Mouse (Mus musculus) hindbrain, embryonic 11.5 days (tissue): ENCODE results near the gene Myo18a. TPM values are rescaled to one million over a fixed set of nuclear protein-coding genes. Genes with fewer than 3 reads are reported as not detected.

Experiments
- ATAC-seq: fragments of 200-750 bp; cut with Nextera tagmentation; 2 replicates; pipeline ENCODE4 v1.8.0; 2017; ENCODE audit warnings: mild to moderate bottlenecking, moderate TSS enrichment, moderate library complexity; ENCODE audit not compliant: low FRiP score
- DNase-seq: peaks from one replicate; pipeline ENCODE4 v3.0.0-alpha.2; 2015; ENCODE audit warnings: low spot score
- H3K27ac ChIP-seq: fragments of 300-500 bp; sonication (generic); 2 replicates; pipeline ENCODE4 v1.5.1; 2014; ENCODE audit warnings: mild to moderate bottlenecking, low read depth, low read length
- H3K27me3 ChIP-seq: fragments of 300-500 bp; sonication (generic); 2 replicates; pipeline ENCODE4 v1.6.1; 2014; ENCODE audit warnings: mild to moderate bottlenecking, low read length, moderate library complexity, mixed read lengths; ENCODE audit not compliant: control insufficient read depth, insufficient read depth
- H3K36me3 ChIP-seq: fragments of 300-500 bp; sonication (generic); 2 replicates; pipeline ENCODE4 v1.6.1; 2014; ENCODE audit warnings: mild to moderate bottlenecking, low read length, moderate library complexity, mixed read lengths; ENCODE audit not compliant: control insufficient read depth, insufficient read depth
- H3K4me1 ChIP-seq: fragments of 300-500 bp; sonication (generic); replicated peaks from 2 replicates; pipeline ENCODE4 v1.6.1; 2014; ENCODE audit warnings: low read length, mixed read lengths; ENCODE audit not compliant: control insufficient read depth, insufficient read depth
- H3K4me2 ChIP-seq: fragments of 300-500 bp; sonication (generic); replicated peaks from 2 replicates; pipeline ENCODE4 v1.6.1; 2014; ENCODE audit warnings: mild to moderate bottlenecking, low read depth, low read length
- H3K4me3 ChIP-seq: fragments of 300-500 bp; sonication (generic); 2 replicates; pipeline ENCODE4 v1.5.1; 2014; ENCODE audit warnings: low read depth, low read length
- H3K9ac ChIP-seq: fragments of 300-500 bp; sonication (generic); 2 replicates; pipeline ENCODE4 v1.6.1; 2014; ENCODE audit warnings: low read depth, low read length
- H3K9me3 ChIP-seq: fragments of 300-500 bp; sonication (generic); 2 replicates; pipeline ENCODE4 v1.6.1; 2016; ENCODE audit warnings: low read length; ENCODE audit not compliant: control insufficient read depth
- WGBS: fragments of 180-500 bp; shearing (Covaris S2); extraction: QIAGEN DNeasy Blood & Tissue Kit; methylation state at CpG from one replicate; pipeline ENCODE4 v1.1.7; 2014; 5-methylcytosine and 5-hydroxymethylcytosine counted together
- polyA plus RNA-seq: library from polyadenylated mRNA; unstranded; fragments of >200 nt; fragmentation: Nextera tagmentation; extraction: Ambion mirVana; gene quantifications from 2 replicates; pipeline ENCODE4 v1.2.1, GENCODE M21; 2014

The Myo18a gene
- polyA plus RNA-seq, 1 experiment from 2014 or later = 29.2 TPM

GRCm38 (mm10) chr11:77887373-77887960 lies 124.4 kb downstream of the Myo18a start:
- Histone ChIP-seq H3K9me3 (no peaks in the 10 kb centered on the region), H3K36me3 (no peaks in the 10 kb centered on the region), H3K4me2 (no peak overlapping the region; the same call in 1 of the 2 replicates), H3K4me3 (no peak overlapping the region), H3K27me3 (peaks cover 15% of the 10 kb centered on the region), H3K4me1 (peaks cover 17% of the 10 kb centered on the region), H3K27ac (peak overlapping the region; percentile 83), H3K9ac (no peak overlapping the region)
- peak; percentile 70 for DNase-seq
- peak; percentile 73 for ATAC-seq
- WGBS = 27% methylated on average over 17 of the region's 17 CpGs

- H3K4me3 ChIP-seq = no peak overlapping the region
- no peaks in the 10 kb centered on the region for H3K36me3 ChIP-seq
- no peaks in the 10 kb centered on the region for H3K9me3 ChIP-seq
- peaks cover 30% of the 10 kb centered on the region for H3K4me1 ChIP-seq
- H3K27me3 ChIP-seq = peaks cover 10% of the 10 kb centered on the region; the same call in 1 of the 2 replicates
- no peak overlapping the region for H3K4me2 ChIP-seq
- DNase-seq (no peak), ATAC-seq (no peak)
- H3K9ac ChIP-seq = no peak overlapping the region
- WGBS = 94% methylated on average over 5 of the region's 5 CpGs
- no peak overlapping the region for H3K27ac ChIP-seq
Observed at GRCm38 (mm10) chr11:77888846-77889245, 125.8 kb downstream of the Myo18a start.

GRCm38 (mm10) chr11:77889484-77889883 lies 126.4 kb downstream of the Myo18a start:
- no peaks in the 10 kb centered on the region for H3K9me3 ChIP-seq
- H3K27ac ChIP-seq = no peak overlapping the region
- no peak overlapping the region for H3K4me3 ChIP-seq
- no peak for DNase-seq
- ATAC-seq = no peak
- H3K4me1 ChIP-seq = peaks cover 34% of the 10 kb centered on the region
- no peaks in the 10 kb centered on the region for H3K36me3 ChIP-seq
- peaks cover 10% of the 10 kb centered on the region; the same call in 1 of the 2 replicates for H3K27me3 ChIP-seq
- WGBS = 49% methylated on average over 1 of the region's 2 CpGs
- no peak overlapping the region for H3K4me2 ChIP-seq
- H3K9ac ChIP-seq = no peak overlapping the region

DNA sequence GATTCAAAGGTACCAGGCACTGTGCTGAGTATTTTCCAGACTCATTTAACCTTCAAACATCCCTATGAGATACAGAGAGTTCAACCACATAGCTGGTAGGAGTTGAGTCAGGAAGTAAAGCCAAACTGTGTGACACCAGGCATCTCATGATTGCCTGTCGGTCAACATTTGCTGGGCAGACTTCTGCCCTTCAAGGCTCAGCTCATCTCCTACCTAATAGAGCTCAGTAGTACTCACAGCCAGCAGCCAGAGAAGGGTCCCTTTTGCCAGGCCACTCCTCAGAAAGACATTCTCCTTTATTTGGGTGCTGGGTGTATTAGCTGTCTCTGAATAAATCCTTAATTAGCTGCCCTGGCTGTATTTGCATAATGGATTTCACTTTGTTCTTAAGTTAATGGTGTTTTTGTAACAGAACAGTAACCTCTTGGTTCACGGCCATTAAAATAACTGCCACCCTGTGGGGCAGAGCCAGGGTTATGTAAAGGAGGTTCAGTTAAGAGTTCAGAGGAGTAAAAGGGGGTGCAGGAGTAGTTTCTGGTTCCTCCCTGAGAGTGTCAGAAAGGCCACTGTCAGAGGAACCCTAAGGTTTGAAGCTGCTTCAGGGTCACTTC lies 127.7 kb downstream of the Myo18a start:
- DNase-seq (no peak), ATAC-seq (no peak)
- Histone ChIP-seq H3K36me3 (no peaks in the 10 kb centered on the region), H3K9ac (no peak overlapping the region), H3K27me3 (peaks cover 10% of the 10 kb centered on the region; the same call in 1 of the 2 replicates), H3K27ac (no peak overlapping the region), H3K4me1 (peaks cover 26% of the 10 kb centered on the region), H3K4me2 (no peak overlapping the region), H3K9me3 (no peaks in the 10 kb centered on the region), H3K4me3 (no peak overlapping the region)
- 74% methylated on average over 2 of the region's 2 CpGs for WGBS

DNA sequence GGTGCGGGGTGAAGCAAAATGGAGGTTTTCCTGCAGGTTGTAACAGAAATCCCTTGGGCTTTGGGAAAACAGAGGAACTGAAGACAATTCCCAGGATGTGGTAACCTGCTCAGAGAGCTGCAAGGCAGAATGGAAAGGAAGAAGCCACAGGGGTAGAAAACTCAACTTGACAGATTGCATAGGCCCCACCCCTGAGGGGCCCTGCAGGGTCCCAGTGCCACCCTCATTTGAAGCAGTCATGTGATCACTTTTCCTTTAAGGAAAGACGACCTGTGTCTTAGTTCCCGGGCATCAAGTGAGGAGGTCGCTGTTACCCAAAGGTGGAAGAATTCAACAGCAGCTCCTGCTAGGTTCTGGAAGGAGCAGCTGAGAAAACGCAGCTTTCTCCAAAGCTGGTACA lies 129.8 kb downstream of the Myo18a start:
- Histone ChIP-seq H3K4me1 (peaks cover 32% of the 10 kb centered on the region), H3K27ac (peak overlapping the region; percentile 90), H3K4me3 (peak overlapping the region; percentile 13; the same call in 1 of the 2 replicates), H3K27me3 (peaks cover 12% of the 10 kb centered on the region), H3K4me2 (peak overlapping the region; percentile 30), H3K9me3 (no peaks in the 10 kb centered on the region), H3K36me3 (no peaks in the 10 kb centered on the region), H3K9ac (no peak overlapping the region)
- WGBS = 6% methylated on average over 5 of the region's 5 CpGs
- DNase-seq (peak; percentile 51), ATAC-seq (no peak)

DNA sequence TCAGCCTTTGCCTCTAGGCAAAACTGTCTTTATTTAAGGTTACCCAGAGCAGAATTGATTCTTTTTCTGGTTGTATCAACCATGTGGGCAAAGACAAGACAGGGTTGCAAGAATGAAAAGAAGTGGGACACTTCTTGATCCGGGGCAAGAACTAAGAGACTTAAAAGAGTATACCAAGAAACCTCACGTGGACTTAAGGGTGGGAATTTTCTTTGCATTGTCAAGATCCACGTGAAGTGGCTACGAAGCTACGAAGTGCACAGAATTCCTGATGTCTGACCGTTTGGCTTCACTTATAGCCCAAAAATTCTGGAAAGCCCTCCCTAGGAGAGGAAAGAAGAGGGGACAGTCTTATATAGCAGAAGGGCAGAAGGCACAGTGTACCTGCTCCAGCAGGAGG lies 130.2 kb downstream of the Myo18a start:
- H3K4me3 ChIP-seq = peak overlapping the region; percentile 13
- no peak for ATAC-seq
- H3K9me3 ChIP-seq = no peaks in the 10 kb centered on the region
- H3K36me3 ChIP-seq = no peaks in the 10 kb centered on the region
- H3K27me3 ChIP-seq = peaks cover 12% of the 10 kb centered on the region
- H3K27ac ChIP-seq = peak overlapping the region; percentile 90
- H3K4me1 ChIP-seq = peaks cover 32% of the 10 kb centered on the region
- 18% methylated on average over 6 of the region's 6 CpGs for whole genome bisulfite sequencing
- H3K4me2 ChIP-seq = peak overlapping the region; percentile 30
- no peak for DNase-seq
- peak overlapping the region; percentile 55 for H3K9ac ChIP-seq

GRCm38 (mm10) chr11:77893787-77894718 lies 131.0 kb downstream of the Myo18a start, which contains the start of gene Pipox:
TSS of gene Pipox (minus strand) at chr11:77894096.
- no peaks in the 10 kb centered on the region for H3K9me3 ChIP-seq
- H3K4me1 ChIP-seq = peaks cover 32% of the 10 kb centered on the region
- H3K27me3 ChIP-seq = peaks cover 12% of the 10 kb centered on the region
- DNase-seq (peak; percentile 84), ATAC-seq (peak; percentile 91)
- H3K27ac ChIP-seq = peak within 1 kb of the TSS; percentile 90
- no peaks in the 10 kb centered on the region for H3K36me3 ChIP-seq
- H3K4me2 ChIP-seq = peak within 1 kb of the TSS; percentile 30
- peak within 1 kb of the TSS; percentile 55 for H3K9ac ChIP-seq
- WGBS = 14% methylated on average over 11 of the region's 11 CpGs
- H3K4me3 ChIP-seq = peak within 1 kb of the TSS; percentile 13

- DNase-seq (no peak), ATAC-seq (no peak)
- WGBS = 87% methylated on average over 2 of the region's 2 CpGs
- H3K9ac ChIP-seq = no peak overlapping the region
- no peak overlapping the region for H3K4me3 ChIP-seq
- H3K4me2 ChIP-seq = no peak overlapping the region
- peaks cover 12% of the 10 kb centered on the region for H3K27me3 ChIP-seq
- H3K4me1 ChIP-seq = peaks cover 32% of the 10 kb centered on the region
- H3K27ac ChIP-seq = no peak overlapping the region
- no peaks in the 10 kb centered on the region for H3K36me3 ChIP-seq
- no peaks in the 10 kb centered on the region for H3K9me3 ChIP-seq
Observed at GRCm38 (mm10) chr11:77894967-77895366, 131.9 kb downstream of the Myo18a start.
